Mouse (Mus musculus) WW6 (cell line): ENCODE results near the gene Gm13212.
"Not testable (repeated sequence)": the region's sequence is repeated elsewhere in the genome, so short reads cannot be mapped to it uniquely, and the experiment has no call there.

Experiments
- DNase-seq: peaks from one replicate; pipeline ENCODE4 v3.0.0-alpha.2; 2013; ENCODE audit warnings: low read depth, low spot score

The Gm13212 gene

DNA sequence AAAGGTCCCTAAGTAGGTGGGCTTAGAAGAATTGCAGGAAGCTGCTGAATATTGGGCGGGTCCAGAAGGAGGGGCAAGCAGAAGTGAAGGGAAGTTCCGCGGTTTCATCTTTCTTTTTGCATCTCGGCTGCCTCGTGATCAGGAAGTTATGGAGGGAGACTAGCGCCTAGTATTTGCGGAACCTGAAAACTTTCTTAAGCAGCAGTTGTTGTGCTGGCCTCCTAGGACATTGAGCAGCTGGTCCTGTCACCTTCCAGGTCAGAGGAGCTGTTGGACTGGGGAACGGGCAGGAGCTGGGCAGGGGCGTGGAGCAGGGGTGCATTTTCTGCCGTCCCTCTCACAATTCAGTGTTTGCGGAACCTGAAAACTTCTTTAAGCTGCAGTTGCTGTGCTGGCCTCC lies at the start of gene Gm13212:
TSS of gene Gm13212 (plus strand) at position 89 of the 400 bp plus-strand sequence.
- DNase-seq, result peak; percentile 33

DNA sequence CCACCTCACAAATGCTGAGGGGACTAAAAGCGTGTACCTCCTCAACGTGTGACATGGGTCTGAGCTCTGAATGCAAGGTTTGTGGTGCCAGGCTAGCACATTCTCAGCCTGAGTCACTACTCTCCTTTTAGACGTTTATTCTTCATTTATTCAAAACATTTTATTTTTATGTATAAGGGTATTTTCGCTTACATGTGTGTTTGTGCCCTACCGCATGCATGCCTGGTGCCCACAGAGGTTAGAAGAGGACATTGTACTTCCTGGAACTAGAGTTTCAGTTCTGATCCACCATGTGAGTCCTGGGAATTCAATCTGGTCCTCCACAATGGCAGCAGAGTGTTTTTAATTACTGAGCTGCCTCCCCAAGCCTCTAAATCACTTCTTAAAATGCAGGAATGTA lies 41.1 kb upstream of the Gm13212 start:
- DNase-seq, result not testable (repeated sequence)

DNA sequence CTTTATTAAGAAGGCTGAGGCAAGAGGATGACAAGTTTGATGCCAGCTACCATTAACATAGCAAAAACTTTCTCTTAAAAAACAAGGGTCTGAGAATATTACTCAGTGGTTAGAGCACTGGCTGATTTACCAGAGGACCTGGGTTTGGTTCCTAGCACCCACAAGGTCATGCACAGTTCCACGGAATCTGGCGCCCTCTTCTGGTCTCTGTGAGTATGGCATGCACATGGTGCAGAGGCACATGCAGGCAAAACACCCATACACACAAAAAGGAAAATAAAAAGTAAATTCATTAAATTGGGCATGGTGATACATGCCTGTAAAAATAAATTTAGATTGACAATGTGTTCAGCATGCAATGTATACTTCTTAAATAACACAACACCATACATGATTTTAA lies 39.9 kb upstream of the Gm13212 start:
- DNase-seq, result peak; percentile 28

DNA sequence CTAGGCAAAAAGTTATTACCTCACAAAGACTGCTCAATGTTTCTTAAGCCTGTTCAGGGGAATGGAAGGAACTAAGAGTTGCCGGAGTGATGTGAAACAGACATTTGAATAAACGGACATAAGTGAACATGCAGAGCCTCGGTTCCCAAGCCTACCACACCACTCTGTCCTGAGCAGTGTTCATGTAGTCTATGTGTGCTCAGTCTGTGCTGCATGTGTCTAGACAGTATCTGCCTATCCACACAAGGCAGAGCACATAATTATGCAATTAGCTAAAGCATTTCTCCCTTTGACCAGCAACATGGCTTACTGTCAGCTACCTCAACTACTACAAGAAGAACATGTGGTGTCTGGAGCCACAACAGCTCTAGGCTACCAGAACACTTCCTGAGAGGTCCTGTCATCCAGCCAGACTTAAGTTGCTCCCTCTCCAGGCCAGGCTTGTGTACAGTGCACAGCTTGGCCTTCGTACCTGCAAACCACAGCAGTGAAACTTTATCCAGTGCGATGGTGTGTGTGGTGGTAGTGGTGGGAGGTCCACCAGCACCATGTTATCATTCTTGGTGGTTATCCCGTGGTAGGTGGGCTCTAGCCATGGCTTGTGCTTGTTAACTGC lies 39.1 kb upstream of the Gm13212 start:
- DNase-seq, result not testable (repeated sequence)

DNA sequence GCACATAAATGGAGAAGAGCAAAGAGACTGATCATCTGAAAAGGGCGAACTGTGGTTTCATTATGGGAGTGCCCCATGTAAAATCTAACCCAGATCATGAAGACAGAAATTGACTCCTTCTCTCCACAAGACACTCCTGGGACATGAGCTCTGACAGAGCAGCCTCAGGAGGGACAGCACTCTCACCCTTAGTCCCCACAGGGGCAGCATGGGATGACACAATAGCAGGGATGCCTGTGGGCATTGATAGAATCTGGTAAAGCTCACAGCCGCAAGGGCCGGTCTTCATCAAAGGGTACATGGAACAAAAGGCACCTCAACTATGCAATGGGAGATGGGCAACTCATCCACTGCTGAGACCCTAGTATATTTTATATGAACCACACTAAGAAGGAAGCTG lies 38.5 kb upstream of the Gm13212 start:
- not testable (repeated sequence) for DNase-seq

DNA sequence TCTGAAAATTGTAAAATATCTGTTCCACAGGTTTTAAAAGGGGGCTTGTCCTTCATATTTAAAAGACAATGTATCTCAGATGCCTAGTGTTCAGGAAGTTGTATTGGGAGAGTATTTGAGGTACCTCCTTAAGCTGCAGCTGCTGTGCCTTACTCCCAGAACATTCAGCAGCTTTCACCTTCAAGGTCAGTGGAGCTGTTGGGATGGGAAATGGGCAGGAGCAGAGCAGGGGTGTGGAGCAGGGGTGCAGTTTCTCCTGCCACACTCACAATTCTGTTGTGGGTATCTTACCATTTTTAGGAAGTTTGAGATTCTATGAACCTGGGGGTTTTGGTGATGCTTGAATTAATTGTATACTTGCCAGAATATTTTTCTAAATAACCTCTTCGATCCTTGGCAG lies 28.3 kb upstream of the Gm13212 start:
- DNase-seq, result no peak

DNA sequence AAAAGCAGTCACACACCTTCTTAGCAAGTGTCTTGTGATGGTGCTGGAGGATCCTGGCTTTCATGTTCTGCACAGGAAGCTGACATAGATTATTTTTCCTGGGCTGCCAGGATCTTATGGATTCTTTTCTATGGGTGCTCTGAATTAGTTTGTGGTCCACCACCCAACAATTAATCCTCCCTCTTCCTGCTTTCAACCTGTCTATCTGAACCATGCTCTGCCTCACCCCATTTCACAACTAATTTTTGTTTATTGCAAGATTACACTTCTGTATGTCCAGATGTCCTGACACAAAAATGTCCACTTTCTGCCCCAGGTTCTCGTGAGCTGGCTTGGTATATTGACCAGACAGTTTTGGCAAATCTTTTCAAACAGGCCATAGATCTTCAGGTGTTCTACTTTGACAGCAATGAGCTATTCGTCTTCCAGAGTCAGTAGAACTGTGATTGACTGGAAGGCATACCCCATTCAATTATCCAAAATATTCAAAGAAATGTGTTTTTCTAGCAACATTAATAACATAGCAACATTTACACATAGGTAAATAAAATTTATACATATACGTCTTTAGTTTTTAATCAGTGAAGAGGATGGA lies 25.4 kb upstream of the Gm13212 start:
- DNase-seq, result no peak

DNA sequence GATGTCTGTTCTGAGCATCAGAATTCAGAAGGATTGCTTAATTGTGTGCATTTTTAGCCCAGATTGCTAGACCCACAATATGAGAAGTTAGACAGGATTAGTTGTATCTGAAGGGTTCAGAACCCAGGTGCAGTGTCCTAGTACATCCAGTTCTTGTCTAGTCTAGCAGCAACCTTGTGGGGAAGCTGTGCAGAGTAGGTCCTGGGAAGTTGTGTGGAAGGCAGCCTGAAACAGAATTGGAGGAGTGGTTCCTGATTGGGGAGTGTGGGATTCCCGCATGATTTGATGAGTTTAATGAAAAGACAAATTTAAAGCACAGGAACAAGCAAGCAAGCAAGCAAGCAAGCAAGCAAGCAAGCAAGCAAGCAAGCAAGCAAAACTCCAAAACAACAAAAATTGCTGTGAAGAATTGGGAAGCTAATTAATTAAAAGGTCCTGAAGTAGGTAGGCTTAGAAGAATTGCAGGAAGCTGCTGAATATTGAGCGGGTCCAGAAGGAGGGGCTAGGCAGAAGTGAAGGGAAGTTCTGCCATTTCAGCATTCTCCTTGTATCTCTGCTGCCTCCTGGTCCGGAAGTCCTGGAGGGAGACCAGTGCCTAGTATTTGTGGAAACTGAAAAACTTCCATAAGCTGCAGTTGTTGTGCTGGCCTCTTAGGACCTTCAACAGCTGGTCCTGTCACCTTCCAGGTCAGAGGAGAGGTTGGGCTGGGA lies 20.7 kb upstream of the Gm13212 start:
- DNase-seq, result no peak

DNA sequence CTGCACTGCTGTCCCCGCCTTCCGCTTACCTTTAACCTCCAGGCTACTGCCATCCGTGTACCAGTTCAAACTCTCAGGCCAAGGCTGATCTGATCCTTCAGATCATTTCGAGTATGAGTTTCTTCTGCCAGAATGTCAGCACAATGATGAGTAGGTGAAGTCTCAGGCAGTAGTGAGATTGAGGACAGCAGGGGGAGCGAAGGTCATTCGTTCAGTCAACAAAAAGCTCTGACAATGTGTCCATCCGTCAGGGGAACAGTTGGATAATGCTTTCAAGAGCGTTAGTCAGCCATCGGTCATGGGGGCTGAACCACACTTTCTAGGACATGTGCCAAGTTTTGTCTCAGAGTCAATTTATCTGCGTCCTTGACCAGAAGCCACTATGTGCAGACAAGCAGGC lies 14.5 kb upstream of the Gm13212 start:
- not testable (repeated sequence) for DNase-seq

DNA sequence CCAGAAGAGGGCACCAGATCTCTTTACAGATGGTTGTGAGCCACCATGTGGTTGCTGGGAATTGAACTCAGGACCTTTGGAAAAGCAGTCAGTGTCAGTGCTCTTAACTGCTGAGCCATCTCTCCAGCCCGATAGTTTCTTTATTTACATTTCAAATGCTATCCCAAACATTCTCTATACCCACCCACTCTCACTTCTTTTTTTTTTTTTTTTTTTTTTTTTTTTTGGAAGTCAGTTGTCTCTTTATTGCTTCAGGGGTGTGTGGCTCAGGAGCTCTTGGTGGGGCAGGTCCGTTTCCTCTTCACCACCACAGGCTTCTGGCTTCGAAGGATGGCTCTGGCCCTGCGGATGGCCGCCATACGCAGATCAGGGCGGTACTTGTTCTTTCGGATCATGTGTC lies 8.3 kb upstream of the Gm13212 start:
- not testable (repeated sequence) for DNase-seq

DNA sequence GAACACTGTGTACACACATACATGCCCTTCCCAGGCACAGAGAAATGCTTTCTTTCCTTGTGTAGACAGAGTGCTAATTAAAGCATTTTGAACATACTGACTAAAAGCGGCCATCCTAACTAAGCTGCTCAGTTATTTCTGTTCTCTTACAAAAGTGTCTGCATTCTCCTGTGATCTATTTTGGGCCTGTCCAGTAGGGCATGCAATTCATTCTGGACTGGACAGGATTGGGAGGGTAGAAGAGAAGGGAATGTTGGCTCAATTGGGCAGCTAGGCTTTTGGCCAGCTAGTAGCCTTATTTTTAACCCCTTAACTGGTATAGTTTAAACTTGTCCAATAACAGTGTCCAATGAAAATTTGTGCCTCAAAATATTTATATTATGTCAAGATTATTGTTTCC lies 4.6 kb upstream of the Gm13212 start:
- DNase-seq, result not testable (repeated sequence)

DNA sequence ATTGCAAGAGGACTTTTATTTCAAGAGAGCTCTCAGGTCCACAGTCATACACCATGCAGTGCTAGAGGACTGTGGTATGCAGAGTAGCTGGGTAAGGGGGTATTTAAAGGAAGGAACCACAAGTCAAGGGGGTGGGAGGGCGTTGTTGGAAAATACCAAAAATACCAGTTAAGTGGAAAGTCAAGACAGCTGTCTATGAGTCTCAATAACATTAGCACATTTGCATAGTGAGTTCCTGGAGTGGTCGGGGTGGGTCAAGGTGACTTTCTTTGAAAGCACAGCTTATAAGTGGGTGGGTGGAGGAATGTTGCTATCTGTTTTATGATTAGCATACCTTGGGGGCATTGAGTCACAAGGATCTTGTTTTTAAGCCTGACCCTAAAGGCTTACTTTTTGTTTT lies 1.1 kb downstream of the Gm13212 start:
- DNase-seq, result not testable (repeated sequence)

DNA sequence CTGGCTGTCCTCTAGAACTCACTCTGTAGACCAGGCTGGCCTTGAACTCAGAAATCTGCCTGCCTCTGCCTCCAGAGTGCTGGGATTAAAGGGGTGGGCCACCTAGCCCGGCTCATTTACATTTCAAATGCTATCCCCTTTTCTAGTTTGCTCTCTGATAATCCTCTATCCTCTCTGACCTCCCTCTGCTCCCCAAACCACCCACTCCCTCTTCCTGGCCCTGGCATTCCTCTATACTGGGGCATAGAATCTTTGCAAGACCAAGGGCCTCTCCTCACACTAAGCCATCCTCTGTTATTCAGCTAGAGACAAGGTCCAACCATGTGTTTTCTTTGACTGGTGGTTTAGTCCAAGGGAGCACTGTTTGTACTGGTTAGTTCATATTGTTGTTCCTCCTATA lies 9.2 kb downstream of the Gm13212 start:
- not testable (repeated sequence) for DNase-seq

DNA sequence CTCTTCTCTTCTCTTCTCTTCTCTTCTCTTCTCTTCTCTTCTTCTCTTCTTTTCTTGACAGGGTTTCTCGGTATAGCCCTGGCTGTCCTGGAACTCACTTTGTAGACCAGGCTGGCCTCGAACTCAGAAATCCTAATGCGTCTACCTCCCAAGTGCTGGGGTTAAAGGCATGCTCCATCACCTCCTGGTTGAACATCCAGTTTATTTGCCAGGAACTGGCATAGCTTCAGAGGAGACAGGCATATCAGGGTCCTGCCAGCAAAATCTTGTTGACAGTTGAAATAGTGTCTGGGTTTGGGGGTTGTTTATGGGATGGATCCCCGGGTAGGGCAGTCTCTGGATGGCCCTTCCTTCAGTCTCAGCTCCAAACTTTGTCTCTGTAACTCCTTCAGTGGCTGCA lies 9.8 kb downstream of the Gm13212 start:
- not testable (repeated sequence) for DNase-seq

DNA sequence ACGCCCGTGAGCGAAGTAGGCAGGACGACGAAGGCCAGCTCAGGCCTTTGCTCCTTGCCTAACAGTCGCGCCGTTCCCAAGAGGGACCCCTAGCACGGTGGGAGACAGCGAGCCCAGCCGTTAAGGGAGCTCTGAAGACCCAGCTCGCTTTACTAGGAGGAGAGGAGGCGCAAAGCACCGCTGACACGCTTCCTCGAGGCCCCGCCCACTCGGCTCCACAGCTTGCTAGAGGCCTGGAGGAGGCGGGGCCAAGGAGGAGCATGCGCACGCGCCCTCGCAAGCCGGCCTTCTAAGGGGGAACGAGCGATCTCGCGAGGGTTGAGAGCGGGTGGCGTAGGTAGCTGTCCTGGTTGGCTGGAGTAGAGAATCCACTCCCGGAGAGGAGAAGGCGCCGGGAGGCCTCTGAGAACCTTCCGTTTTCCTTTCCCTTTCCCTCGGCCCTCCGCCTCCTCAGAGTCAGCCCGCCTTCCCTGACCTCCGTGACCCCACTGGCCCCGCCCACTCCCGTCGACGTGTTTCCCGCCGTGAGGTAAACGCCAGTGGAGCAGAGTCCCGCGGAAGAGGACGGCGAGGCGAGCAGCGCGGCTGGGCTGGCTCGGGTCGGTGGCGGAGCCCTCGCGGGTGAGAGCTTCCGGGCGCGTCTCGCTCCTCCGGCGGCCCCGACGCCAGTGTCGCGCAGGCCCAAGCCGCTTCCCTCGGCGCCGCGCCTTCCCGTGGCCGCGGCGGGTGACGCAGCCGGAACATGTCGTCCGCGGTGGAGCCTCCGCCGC lies 55.6 kb downstream of the Gm13212 start:
- peak; percentile 78 for DNase-seq

DNA sequence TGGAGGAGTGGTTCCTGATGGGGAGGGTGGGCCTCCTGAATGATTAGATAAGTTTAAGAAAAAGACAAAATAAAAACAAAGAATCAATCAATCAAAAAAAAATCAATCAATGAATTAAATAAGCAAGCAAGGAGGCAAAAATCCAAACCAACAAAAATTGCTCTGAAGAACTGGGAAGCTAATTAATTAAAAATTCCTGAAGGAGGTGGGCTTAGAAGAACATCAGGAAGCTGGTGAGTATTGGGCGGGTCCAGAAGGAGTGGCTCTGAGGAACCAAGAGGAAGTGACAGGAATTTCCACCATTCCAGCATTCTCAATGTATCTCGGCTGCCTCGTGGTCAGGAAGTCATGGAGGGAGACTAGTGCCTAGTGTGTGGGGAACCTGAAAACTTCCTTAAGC lies 85.4 kb downstream of the Gm13212 start, which contains the start of gene Zfp980:
TSS of gene Zfp980 (plus strand) at position 301 of the 400 bp plus-strand sequence.
- DNase-seq, result not testable (repeated sequence)

DNA sequence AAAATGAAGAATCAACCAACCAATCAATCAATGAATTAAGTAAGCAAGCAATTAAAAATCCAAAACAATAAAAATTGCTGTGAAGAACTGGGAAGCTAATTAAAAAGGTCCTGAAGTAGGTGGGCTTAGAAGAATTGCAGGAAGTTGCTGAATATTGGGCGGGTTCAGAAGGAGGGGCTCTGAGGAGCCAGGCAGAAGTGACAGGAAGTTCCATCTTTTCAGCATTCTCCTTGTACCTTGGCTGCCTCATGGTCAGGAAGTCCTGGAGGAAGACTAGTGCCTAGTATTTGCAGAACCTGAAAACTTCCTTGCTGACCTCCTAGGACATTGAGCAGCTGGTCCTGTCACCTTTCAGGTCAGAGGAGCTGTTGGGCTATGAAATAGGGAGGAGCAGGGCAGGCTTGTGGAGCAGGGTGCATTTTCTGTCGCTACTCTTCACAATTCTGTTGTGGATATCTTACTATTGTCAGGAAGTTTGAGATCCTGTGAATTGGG lies 89.4 kb downstream of the Gm13212 start:
- not testable (repeated sequence) for DNase-seq
